Mouse (Mus musculus) lung, embryonic 14.5 days (tissue): ENCODE data around the gene Thsd7a. TPM values are rescaled to one million over a fixed set of nuclear protein-coding genes. Genes with fewer than 3 reads are reported as not detected.

Source experiments
- ATAC-seq: fragments of 200-750 bp; cut with Nextera tagmentation; 2 replicates; pipeline ENCODE4 v1.8.0; 2017; ENCODE audit warnings: mild to moderate bottlenecking, moderate TSS enrichment, moderate library complexity; ENCODE audit not compliant: insufficient read depth
- DNase-seq: peaks from one replicate; pipeline ENCODE4 v3.0.0-alpha.2; 2015
- H3K27ac ChIP-seq: fragments of 300-500 bp; sonication (generic); 2 replicates; pipeline ENCODE4 v1.5.1; 2014; ENCODE audit warnings: low read depth, mild to moderate bottlenecking, moderate library complexity
- H3K27me3 ChIP-seq: fragments of 300-500 bp; sonication (generic); 2 replicates; pipeline ENCODE4 v1.6.1; 2014; ENCODE audit warnings: low read length, control low read depth; ENCODE audit not compliant: insufficient read depth
- H3K36me3 ChIP-seq: fragments of 300-500 bp; sonication (generic); 2 replicates; pipeline ENCODE4 v1.6.1; 2014; ENCODE audit warnings: control low read depth; ENCODE audit not compliant: insufficient read depth
- H3K4me1 ChIP-seq: fragments of 300-500 bp; sonication (generic); 2 replicates; pipeline ENCODE4 v1.6.1; 2014; ENCODE audit warnings: antibody characterized with exemption, control low read depth; ENCODE audit not compliant: insufficient read depth
- H3K4me2 ChIP-seq: fragments of 300-500 bp; sonication (generic); 2 replicates; pipeline ENCODE4 v1.6.1; 2014; ENCODE audit warnings: mild to moderate bottlenecking
- H3K4me3 ChIP-seq: fragments of 300-500 bp; sonication (generic); 2 replicates; pipeline ENCODE4 v1.5.1; 2014; ENCODE audit warnings: low read depth, low read length
- H3K9ac ChIP-seq: fragments of 300-500 bp; sonication (generic); 2 replicates; pipeline ENCODE4 v1.6.1; 2014
- H3K9me3 ChIP-seq: fragments of 300-500 bp; sonication (generic); 2 replicates; pipeline ENCODE4 v1.6.1; 2016; ENCODE audit warnings: low read depth, low read length, control low read depth
- CTCF ChIP-seq: IDR thresholded peaks from 2 replicates; pipeline ENCODE4 v1.5.1; 2016; ENCODE audit warnings: antibody characterized with exemption, low read depth
- WGBS: fragments of 180-500 bp; shearing (Covaris S2); extraction: QIAGEN DNeasy Blood & Tissue Kit; methylation state at CpG from one replicate; pipeline ENCODE4 v1.1.7; 2014; 5-methylcytosine and 5-hydroxymethylcytosine counted together
- polyA plus RNA-seq: library from polyadenylated mRNA; unstranded; fragments of >200 nt; fragmentation: Nextera tagmentation; extraction: Ambion mirVana; gene quantifications from 2 replicates; pipeline ENCODE4 v1.2.1, GENCODE M21; 2014

Thsd7a gene
- polyA plus RNA-seq, 1 experiment from 2014 or later = 1.3 TPM

GRCm38 (mm10) chr6:12386731-12387130 lies 362.5 kb downstream of the Thsd7a start:
- ATAC-seq (no peak), DNase-seq (no peak)
- Histone ChIP-seq H3K4me1 (no peaks in the 10 kb centered on the region), H3K9me3 (no peaks in the 10 kb centered on the region), H3K36me3 (no peaks in the 10 kb centered on the region), H3K27ac (no peak overlapping the region), H3K27me3 (no peaks in the 10 kb centered on the region), H3K4me2 (no peak overlapping the region), H3K9ac (no peak overlapping the region), H3K4me3 (no peak overlapping the region)
- TF ChIP-seq CTCF = no peak
- WGBS = 83% methylated on average over 1 of the region's 1 CpGs

- no peak for TF ChIP-seq CTCF
- DNase-seq = peak; percentile 44
- no peaks in the 10 kb centered on the region for H3K27me3 ChIP-seq
- no peak overlapping the region for H3K4me3 ChIP-seq
- peak; percentile 24; the same call in 1 of the 2 replicates for ATAC-seq
- H3K36me3 ChIP-seq = no peaks in the 10 kb centered on the region
- no peaks in the 10 kb centered on the region for H3K9me3 ChIP-seq
- WGBS = 37% methylated on average over 3 of the region's 3 CpGs
- H3K4me1 ChIP-seq = no peaks in the 10 kb centered on the region
- no peak overlapping the region for H3K27ac ChIP-seq
- no peak overlapping the region for H3K4me2 ChIP-seq
- no peak overlapping the region for H3K9ac ChIP-seq
Observed at GRCm38 (mm10) chr6:12385591-12385990, 363.6 kb downstream of the Thsd7a start.

- Histone ChIP-seq H3K4me1 (no peaks in the 10 kb centered on the region), H3K27ac (no peak overlapping the region), H3K4me2 (no peak overlapping the region), H3K27me3 (no peaks in the 10 kb centered on the region), H3K4me3 (no peak overlapping the region), H3K9ac (no peak overlapping the region), H3K9me3 (no peaks in the 10 kb centered on the region), H3K36me3 (no peaks in the 10 kb centered on the region)
- WGBS = 74% methylated on average over 6 of the region's 6 CpGs
- ATAC-seq (0 out of 2 replicates have a peak, but pooled peaks have one; percentile 47), DNase-seq (peak; percentile 54)
- no peak for TF ChIP-seq CTCF
Observed at GRCm38 (mm10) chr6:12381136-12381778, 368.0 kb downstream of the Thsd7a start.

- H3K27me3 ChIP-seq = no peaks in the 10 kb centered on the region
- TF ChIP-seq CTCF = no peak
- H3K4me2 ChIP-seq = no peak overlapping the region
- H3K9ac ChIP-seq = no peak overlapping the region
- DNase-seq = no peak
- no peak for ATAC-seq
- no peaks in the 10 kb centered on the region for H3K4me1 ChIP-seq
- H3K4me3 ChIP-seq = no peak overlapping the region
- no peaks in the 10 kb centered on the region for H3K9me3 ChIP-seq
- WGBS = 88% methylated on average over 2 of the region's 2 CpGs
- H3K27ac ChIP-seq = no peak overlapping the region
- no peaks in the 10 kb centered on the region for H3K36me3 ChIP-seq
Observed at GRCm38 (mm10) chr6:12380717-12381116, 368.5 kb downstream of the Thsd7a start.

- DNase-seq (no peak), ATAC-seq (no peak)
- H3K9ac ChIP-seq = no peak overlapping the region
- 26% methylated on average over 2 of the region's 2 CpGs for WGBS
- H3K27ac ChIP-seq = no peak overlapping the region
- no peak overlapping the region for H3K4me3 ChIP-seq
- no peaks in the 10 kb centered on the region for H3K36me3 ChIP-seq
- H3K27me3 ChIP-seq = no peaks in the 10 kb centered on the region
- H3K9me3 ChIP-seq = no peaks in the 10 kb centered on the region
- H3K4me2 ChIP-seq = no peak overlapping the region
- TF ChIP-seq CTCF = no peak
- no peaks in the 10 kb centered on the region for H3K4me1 ChIP-seq
Observed at GRCm38 (mm10) chr6:12358737-12359136, 390.5 kb downstream of the Thsd7a start.

GRCm38 (mm10) chr6:12353573-12353972 lies 395.6 kb downstream of the Thsd7a start:
- Histone ChIP-seq H3K36me3 (no peaks in the 10 kb centered on the region), H3K4me1 (no peaks in the 10 kb centered on the region), H3K27me3 (no peaks in the 10 kb centered on the region), H3K4me2 (no peak overlapping the region), H3K9me3 (no peaks in the 10 kb centered on the region), H3K27ac (no peak overlapping the region), H3K9ac (no peak overlapping the region), H3K4me3 (no peak overlapping the region)
- DNase-seq = no peak
- WGBS = 43% methylated on average over 2 of the region's 2 CpGs
- ATAC-seq = no peak
- no peak for TF ChIP-seq CTCF

- Histone ChIP-seq H3K9me3 (no peaks in the 10 kb centered on the region), H3K4me2 (no peak overlapping the region), H3K9ac (no peak overlapping the region), H3K4me3 (no peak overlapping the region), H3K27ac (no peak overlapping the region), H3K36me3 (no peaks in the 10 kb centered on the region), H3K4me1 (no peaks in the 10 kb centered on the region), H3K27me3 (no peaks in the 10 kb centered on the region)
- TF ChIP-seq CTCF = no peak
- ATAC-seq (no peak), DNase-seq (no peak)
- 59% methylated on average over 9 of the region's 9 CpGs for WGBS
Observed at GRCm38 (mm10) chr6:12352165-12352719, 397.0 kb downstream of the Thsd7a start.
